Mouse (Mus musculus): Measurements from ENCODE around the gene Ppm1k.
"Not testable (repeated sequence)": the region's sequence is repeated elsewhere in the genome, so short reads cannot be mapped to it uniquely, and the experiment has no call there.

Gene Ppm1k

GRCm38 (mm10) chr6:57532022-57532421 is 3.2 kb downstream of the Ppm1k start:
- DNase-seq (ENCODE audit: low read depth, low spot score), result no peak

DNA sequence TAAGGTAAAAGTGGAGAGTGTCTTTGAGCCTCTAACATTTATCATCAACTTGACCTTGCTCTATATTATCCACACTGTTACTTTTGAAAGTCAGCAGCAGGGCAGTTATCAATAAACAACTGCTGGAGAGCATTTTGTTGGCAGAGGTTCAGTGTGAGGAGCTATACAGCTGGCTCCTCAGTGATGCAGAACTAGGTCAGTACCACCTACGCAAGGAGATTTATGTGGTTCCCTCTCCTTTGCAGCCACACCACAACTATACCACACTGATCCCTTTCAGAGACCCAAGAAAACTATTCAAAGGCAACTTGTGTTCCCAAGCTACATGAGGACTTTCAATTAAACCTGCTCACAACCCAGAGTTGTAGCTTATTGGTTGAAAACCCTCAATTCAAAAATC is 3.8 kb downstream of the Ppm1k start:
- no peak for DNase-seq (ENCODE audit: low read depth, low spot score)

DNA sequence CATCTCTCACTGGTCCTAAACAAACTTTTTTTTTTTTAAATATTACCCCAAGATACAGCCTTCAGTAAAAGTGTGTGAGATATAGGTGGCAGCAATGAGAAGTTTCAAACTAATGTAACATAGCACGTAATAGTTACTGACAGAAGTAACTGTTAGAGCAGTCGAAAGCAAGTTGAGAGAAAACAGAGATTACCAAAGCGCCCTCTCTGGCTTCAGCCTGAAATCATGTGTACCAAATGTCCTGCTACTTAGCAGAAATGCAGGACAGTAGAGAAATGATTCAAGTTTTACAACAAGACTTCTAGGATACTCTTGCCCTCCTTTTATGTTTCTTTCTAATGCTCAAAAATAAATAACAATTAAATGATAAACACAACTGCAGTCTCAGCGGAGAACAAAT is 4.3 kb downstream of the Ppm1k start:
- DNase-seq (ENCODE audit: low read depth, low spot score), result no peak

- no peak for DNase-seq (ENCODE audit: low read depth, low spot score)
Observed at GRCm38 (mm10) chr6:57529336-57529845, 5.9 kb downstream of the Ppm1k start.

- DNase-seq (ENCODE audit: low read depth, low spot score), result no peak
Observed at GRCm38 (mm10) chr6:57526933-57527332, 8.3 kb downstream of the Ppm1k start.

DNA sequence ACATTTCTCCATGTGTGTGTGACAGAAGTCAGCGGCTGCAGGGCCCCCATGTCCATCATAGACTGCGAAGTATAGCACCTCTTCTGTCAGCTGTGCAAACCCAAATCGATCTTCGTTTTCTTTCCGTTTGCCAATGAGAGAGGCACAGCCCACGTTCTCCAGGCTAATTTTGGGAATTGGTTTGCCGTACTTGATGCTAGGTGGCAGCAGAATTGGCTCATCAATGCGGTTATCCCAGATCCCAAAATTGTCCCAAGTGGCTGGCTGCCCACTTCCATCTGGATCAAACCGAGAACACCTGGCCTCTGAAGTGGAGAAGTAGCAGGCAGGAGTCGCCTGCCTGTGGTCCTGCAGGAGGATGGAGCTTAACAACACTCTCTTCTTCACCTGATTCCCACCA is 10.5 kb downstream of the Ppm1k start:
- no peak for DNase-seq (ENCODE audit: low read depth, low spot score)

DNA sequence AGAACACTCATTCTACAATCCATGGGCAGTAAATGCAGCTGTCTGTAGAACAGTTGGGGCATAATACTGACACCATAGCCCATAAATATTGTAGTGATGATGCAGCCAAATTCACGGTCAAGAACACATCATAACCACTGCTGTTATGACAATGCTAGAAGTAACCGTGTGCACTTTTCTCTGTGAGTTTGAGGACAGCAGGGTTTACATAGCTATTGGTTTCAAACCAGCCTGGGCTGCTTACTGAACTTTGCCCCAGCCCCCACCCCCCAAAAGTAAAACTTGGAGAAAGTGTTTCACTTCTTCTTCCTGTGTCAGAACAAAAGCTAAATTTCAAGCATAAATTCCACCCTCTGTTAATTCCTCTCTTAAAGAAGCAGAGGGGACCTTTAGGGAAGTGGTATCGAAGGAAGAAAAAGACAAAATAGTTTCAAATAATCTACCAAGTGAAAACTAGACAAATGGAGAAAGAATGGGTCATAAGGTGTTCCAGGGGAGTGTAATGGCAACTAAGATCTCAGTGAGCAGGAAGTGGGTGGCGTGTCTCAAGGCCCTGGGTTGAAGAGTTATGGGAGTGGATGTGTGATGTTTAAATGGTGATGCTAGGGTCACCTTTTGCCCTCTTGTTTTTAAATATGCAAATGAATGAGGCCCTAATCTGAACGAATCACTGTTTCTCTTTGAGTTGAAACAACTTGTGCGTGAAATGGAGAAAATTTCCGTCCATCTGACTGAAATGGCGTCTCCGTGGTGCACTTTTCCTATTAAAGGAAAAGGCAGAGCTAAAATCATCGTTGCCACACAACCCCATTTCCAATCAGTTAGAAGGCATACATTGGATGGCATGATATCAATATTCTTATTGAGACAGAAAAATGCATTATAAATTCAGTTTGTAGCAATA is 14.3 kb downstream of the Ppm1k start:
- no peak for DNase-seq (ENCODE audit: low read depth, low spot score)

DNA sequence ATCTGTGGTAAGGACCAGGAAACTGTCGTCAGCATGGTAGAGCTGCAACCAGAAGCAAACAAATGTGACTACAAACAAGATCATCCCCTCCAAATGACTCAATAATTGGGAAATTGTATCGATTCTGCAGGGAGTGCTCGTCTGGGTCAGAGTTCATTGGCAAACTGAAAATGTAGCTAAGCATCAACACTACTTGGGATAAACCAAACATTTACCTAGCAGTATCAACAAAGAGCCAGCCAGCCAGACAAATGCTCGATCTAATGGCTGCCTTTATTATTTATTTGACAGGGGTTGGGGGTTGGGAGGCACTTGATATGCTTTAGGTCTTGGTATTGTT is 21.3 kb downstream of the Ppm1k start:
- no peak for DNase-seq (ENCODE audit: low read depth, low spot score)

GRCm38 (mm10) chr6:57513351-57514034 is 21.8 kb downstream of the Ppm1k start:
- no peak for DNase-seq (ENCODE audit: low read depth, low spot score)

DNA sequence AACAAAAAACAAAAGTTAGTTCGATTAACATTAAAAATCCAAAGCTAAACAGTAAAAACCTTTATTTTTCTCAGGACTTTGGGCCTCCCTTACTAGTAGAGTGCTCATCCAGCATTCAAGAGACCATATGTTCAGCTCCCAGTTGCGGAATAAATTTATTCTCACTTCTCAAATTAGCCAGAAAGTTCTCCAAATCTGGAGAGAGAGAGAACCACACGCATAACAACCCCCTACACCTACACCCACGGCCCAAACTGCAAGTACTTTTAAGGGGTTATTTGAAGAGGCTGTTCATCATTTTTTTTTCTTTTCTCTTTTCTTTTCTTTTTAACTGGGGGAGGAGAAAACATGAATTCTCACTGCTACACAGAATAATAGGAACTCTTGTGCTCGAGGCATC is 23.4 kb downstream of the Ppm1k start:
- DNase-seq (ENCODE audit: low read depth, low spot score), result no peak

DNA sequence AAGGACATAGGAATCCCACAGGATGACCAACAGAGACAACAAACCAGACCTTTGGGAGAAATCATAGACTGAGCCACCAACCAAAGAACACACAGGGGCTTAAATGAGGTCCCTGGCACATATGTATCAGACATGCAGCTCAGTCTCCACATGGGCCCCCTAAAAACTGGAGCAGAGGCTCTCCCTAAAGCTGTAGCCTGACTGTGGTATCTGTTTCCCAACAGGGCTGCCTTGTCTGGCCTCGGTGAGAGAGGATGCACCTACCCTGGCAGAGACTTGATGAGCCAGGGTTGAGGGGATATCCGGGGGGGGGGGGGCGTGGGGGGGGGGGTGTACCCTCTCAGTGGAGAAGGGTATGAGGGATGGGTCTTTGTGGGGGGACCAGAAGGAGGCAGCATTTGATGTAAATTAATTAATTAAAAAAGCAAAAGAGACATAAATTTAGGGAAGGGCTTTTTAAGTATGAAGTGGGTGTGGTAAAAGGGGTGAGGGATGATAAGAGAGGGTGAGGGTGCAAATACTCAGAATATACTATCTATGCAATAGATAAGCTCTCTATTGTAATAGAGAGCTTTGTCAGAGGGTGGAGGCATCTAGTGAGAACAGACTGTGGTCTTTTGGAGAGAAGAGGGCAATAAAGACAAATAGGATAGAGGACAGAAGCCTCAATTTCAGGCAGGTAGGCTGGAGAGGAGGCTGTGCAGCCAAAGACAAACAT is 31.4 kb downstream of the Ppm1k start:
- no peak for DNase-seq (ENCODE audit: low read depth, low spot score)

DNA sequence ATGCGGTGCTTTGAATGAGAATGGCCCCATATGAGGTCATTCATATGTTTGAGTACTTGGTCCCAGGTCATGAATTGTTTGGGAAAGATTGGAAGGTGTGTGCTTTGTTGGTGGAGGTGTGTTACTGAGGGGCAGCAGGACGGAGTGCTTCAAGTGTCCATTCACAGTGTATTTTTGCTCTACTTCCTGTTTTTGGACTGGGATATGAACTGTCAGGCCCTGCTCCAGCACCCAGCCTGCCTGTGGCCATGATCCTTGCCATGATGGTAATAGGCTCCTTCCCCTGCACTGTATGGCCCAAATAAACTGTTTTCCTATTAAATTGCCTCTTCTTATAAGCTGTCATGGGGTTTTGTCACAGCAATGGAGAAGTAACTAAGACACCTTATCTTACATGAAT is 36.1 kb downstream of the Ppm1k start:
- no peak for DNase-seq (ENCODE audit: low read depth, low spot score)

DNA sequence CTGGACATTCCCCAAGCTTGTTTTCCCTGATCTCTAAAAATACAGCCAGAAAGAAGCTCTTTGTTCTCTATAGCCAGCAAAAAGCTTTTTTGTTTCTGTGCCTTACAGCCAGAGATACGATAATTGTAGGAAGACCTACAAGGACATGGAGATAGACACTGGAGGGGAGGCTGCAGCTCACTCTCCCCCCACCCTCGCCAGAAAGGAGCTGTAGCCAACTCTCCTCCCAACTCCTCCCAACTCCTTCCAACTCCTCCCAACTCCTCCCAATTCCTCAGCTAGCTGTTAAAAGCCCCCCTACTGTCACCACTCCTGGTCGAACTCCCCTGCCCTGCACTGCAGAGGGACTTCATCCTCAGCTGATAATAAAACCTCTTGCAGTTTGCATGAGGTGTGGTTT is 67.1 kb downstream of the Ppm1k start:
- DNase-seq (ENCODE audit: low read depth, low spot score), result not testable (repeated sequence)
